Mouse (Mus musculus): ENCODE measurements around the gene Cacng6. TPM values are rescaled to one million over a fixed set of nuclear protein-coding genes. Genes with fewer than 3 reads are reported as not detected.

Cacng6 gene
- polyA plus RNA-seq (2017; shearing (Covaris generic)), result under 1 TPM in 1 of 2 experiments, not detected in 1; 0.38 TPM

DNA sequence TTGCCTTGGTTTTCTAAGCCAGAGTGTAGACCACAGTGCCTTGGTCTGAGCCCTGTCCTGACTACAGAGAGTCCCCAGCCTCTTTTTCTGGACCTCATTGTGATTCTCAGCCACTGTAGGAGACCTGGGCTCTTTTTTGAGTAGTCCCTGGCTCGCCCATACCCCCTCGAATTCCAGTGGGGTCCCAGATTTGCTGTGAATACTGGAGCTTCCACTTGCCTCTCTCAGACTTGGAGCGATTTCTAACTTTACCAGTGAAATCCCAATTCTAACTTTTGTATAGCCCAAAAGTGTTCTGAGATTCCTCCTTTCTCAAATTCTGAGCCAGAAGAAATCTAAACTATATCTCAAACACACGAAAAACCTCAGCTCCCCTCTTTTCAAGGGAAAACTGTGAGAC, at the start of gene Cacng6:
Gene Cacng6, plus strand, starts transcription at position 301 of the 400 bp plus-strand sequence.

DNA sequence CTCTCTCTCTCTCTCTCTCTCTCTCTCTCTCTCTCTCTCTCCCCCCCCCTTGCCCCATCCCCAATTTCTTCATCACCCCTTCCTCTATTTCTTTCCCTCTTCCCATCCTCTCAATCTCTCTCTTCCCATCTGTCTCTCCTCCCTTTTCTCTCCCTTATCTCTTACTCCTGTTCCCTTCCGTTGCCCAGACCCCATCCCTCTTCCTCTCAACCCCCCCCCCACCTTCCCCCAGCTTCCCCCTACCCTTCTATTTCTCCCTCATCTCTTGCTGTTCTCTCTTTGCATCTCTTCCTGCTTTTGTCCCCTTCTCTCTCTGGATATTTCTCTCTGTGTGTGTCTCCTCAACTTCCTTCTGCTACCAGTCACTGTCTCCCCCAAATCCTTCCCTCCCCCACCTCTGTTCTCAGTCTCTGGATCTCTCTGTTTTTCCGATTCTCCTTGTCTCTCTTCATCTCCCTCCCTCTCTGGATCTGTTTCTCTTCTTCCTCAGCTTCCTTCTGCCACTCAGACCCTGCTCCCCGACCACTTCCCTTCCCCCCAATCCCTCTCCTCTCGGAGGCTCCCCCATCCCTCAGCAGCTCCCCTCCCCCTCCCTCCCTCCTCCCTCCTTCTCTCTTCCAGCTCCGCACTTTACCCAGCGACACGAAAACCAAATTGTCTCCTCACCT, 33.4 kb upstream of the Cacng6 start, which contains the start of gene Cacng8:
Gene Cacng8, plus strand, starts transcription at position 271 of the 668 bp plus-strand sequence.

Other genes starting within 250 kb of the Cacng6 start
- under 1 TPM; 0.12 to 0.20 TPM for gene Nlrp12, start 174.5 kb upstream of the Cacng6 start, polyA plus RNA-seq (2017; shearing (Covaris generic))
- gene Myadm, start 135.1 kb upstream of the Cacng6 start, polyA plus RNA-seq (2017; shearing (Covaris generic)), result 10 to 100 TPM in 1 of 2 experiments, 1 to 10 TPM in 1; 6.0 to 19.0 TPM
- under 1 TPM; 0.17 to 0.64 TPM for gene Prkcg, start 135.0 kb upstream of the Cacng6 start, polyA plus RNA-seq (2017; shearing (Covaris generic))
- under 1 TPM in 1 of 2 experiments, not detected in 1; 0.62 TPM for gene Cacng7, start 91.2 kb upstream of the Cacng6 start, polyA plus RNA-seq (2017; shearing (Covaris generic))
- under 1 TPM in 1 of 2 experiments, not detected in 1; 0.22 TPM for gene Cacng8, start 33.5 kb upstream of the Cacng6 start, polyA plus RNA-seq (2017; shearing (Covaris generic))
- gene Tarm1, start 78.4 kb downstream of the Cacng6 start, polyA plus RNA-seq (2017; shearing (Covaris generic)), result 1 to 10 TPM in 1 of 2 experiments, under 1 TPM in 1; 0.13 to 1.5 TPM
- gene Oscar, start 192.0 kb downstream of the Cacng6 start, polyA plus RNA-seq (2017; shearing (Covaris generic)), result under 1 TPM in 1 of 2 experiments, not detected in 1; 0.72 TPM
- 100 to 1,000 TPM; 427 to 462 TPM for gene Ndufa3, start 193.2 kb downstream of the Cacng6 start, polyA plus RNA-seq (2017; shearing (Covaris generic))
- 10 to 100 TPM; 43.8 to 60.9 TPM for gene Tfpt, start 205.7 kb downstream of the Cacng6 start, polyA plus RNA-seq (2017; shearing (Covaris generic))
- 10 to 100 TPM; 76.7 to 83.1 TPM for gene Prpf31, start 205.8 kb downstream of the Cacng6 start, polyA plus RNA-seq (2017; shearing (Covaris generic))
- 100 to 1,000 TPM; 101 to 115 TPM for gene Cnot3, start 221.1 kb downstream of the Cacng6 start, polyA plus RNA-seq (2017; shearing (Covaris generic))
- gene Leng1, start 241.6 kb downstream of the Cacng6 start, polyA plus RNA-seq (2017; shearing (Covaris generic)), result 10 to 100 TPM; 19.8 to 38.5 TPM